In genomic region chr16:87435411-87436205, GRCm38 (mm10) we compare ENCODE assay signal across 9 mouse cellular contexts.
"Had no signal": no experiment of that assay in that cellular context is flagged by ENCODE, and none has a peak within 500 bp of the region (broad histone marks: within the 10 kb centered on the region; RNA-seq: fewer than 3 reads in every experiment).

No protein-coding gene starts in this region.

- ATAC-seq: intestine, postnatal 0 days; liver, postnatal 0 days had no signal

- H3K36me3 ChIP-seq: liver, embryonic 13.5 days; midbrain, embryonic 12.5 days had no signal

- H3K27ac ChIP-seq: limb, embryonic 12.5 days; liver, embryonic 13.5 days; midbrain, embryonic 12.5 days had no signal

- H3K27me3 ChIP-seq: limb, embryonic 12.5 days; liver, embryonic 13.5 days; midbrain, embryonic 12.5 days had no signal

- H3K9me3 ChIP-seq: limb, embryonic 12.5 days; liver, embryonic 13.5 days; midbrain, embryonic 12.5 days had no signal

- DNase-seq: layer of hippocampus, postnatal 36 days; liver; liver, embryonic 13.5 days; liver, postnatal 0 days; right cerebral cortex, adult 18-20 months; right cerebral cortex, postnatal 25 days had no signal

- H3K4me3 ChIP-seq: limb, embryonic 12.5 days; liver, embryonic 13.5 days; midbrain, embryonic 12.5 days had no signal

- H3K9ac ChIP-seq: limb, embryonic 12.5 days; liver, embryonic 13.5 days; liver, postnatal 0 days; midbrain, embryonic 12.5 days had no signal

- H3K4me2 ChIP-seq: limb, embryonic 12.5 days; liver, embryonic 13.5 days; midbrain, embryonic 12.5 days had no signal
